ENCODE assay signal across 7 mouse cellular contexts in genomic region chr11:117156725-117157124, GRCm38 (mm10). TPM values are rescaled to one million over a fixed set of nuclear protein-coding genes. Genes with fewer than 3 reads are reported as not detected.
DNase-seq lines count a peak whose midpoint lies in the region; ATAC-seq and TF ChIP-seq lines count a peak whose summit lies in the region.

No protein-coding gene starts in this region.

- H3K36me3 ChIP-seq in forebrain, embryonic 13.5 days (ENCODE audit: poor library complexity, severe bottlenecking) = peaks cover 74% of the 10 kb centered on the region
- H3K36me3 ChIP-seq in stomach, postnatal 0 days (ENCODE audit: control insufficient read depth, insufficient read depth, low read length) = peaks cover 31% of the 10 kb centered on the region

- peaks cover 26% of the 10 kb centered on the region for H3K4me1 ChIP-seq in forebrain, embryonic 13.5 days
- no peaks in the 10 kb centered on the region for H3K4me1 ChIP-seq in stomach, postnatal 0 days (replicated peaks; ENCODE audit: control insufficient read depth, insufficient read depth)

- H3K27me3 ChIP-seq in forebrain, embryonic 13.5 days = no peaks in the 10 kb centered on the region
- H3K27me3 ChIP-seq in stomach, postnatal 0 days (ENCODE audit: control insufficient read depth, insufficient read depth, low read length) = no peaks in the 10 kb centered on the region

- 6% methylated on average over 15 of the region's 15 CpGs for WGBS in forebrain, embryonic 13.5 days
- 38% methylated on average over 15 of the region's 15 CpGs for WGBS in stomach, postnatal 0 days

- peak; percentile 54 for DNase-seq in right cerebral cortex, postnatal 25 days
- DNase-seq in right cerebral cortex, postnatal 10 days (ENCODE audit: low spot score in 2 of 2) = no peak
- peak; percentile 61 to 67 for DNase-seq in kidney, postnatal 25 days
- peak; percentile 68 for DNase-seq in stomach, postnatal 0 days (ENCODE audit: low spot score)
- DNase-seq in gastrocnemius, adult 18-20 months (ENCODE audit: low spot score) = no peak
- DNase-seq in heart, postnatal 4 days = no peak

- no peak overlapping the region for H3K9ac ChIP-seq in forebrain, embryonic 13.5 days
- H3K9ac ChIP-seq in stomach, postnatal 0 days (ENCODE audit: low read length) = no peak overlapping the region

- no peak for TF ChIP-seq EP300 in stomach, postnatal 0 days (optimal IDR thresholded peaks at IDR 0.05)

- no peaks in the 10 kb centered on the region for H3K9me3 ChIP-seq in forebrain, embryonic 13.5 days (replicated peaks)
- no peaks in the 10 kb centered on the region for H3K9me3 ChIP-seq in stomach, postnatal 0 days (ENCODE audit: control insufficient read depth, low read length)

- peak; percentile 60 for ATAC-seq in forebrain, embryonic 13.5 days
- ATAC-seq in stomach, postnatal 0 days (ENCODE audit: low FRiP score, low TSS enrichment) = peak; percentile 13; the same call in 1 of the 2 replicates

- H3K27ac ChIP-seq in forebrain, embryonic 13.5 days = no peak overlapping the region
- no peak overlapping the region for H3K27ac ChIP-seq in stomach, postnatal 0 days (replicated peaks)

- TF ChIP-seq CTCF in stomach, postnatal 0 days (IDR thresholded peaks at IDR 0.05; ENCODE audit: low read depth) = no peak

- no peak overlapping the region for H3K4me2 ChIP-seq in forebrain, embryonic 13.5 days
- no peak overlapping the region for H3K4me2 ChIP-seq in stomach, postnatal 0 days (replicated peaks; ENCODE audit: low read depth)

- no peak overlapping the region for H3K4me3 ChIP-seq in forebrain, embryonic 13.5 days
- H3K4me3 ChIP-seq in stomach, postnatal 0 days (ENCODE audit: low read depth, low read length) = no peak overlapping the region

RNA-seq across cellular contexts. Expression of gene Sec14l1, which starts 41.8 kb away (rescaled TPM):
- 60.3 and 62.1 TPM in 2 replicates for polyA plus RNA-seq in forebrain, embryonic 13.5 days (2015; fragmentation: Nextera tagmentation; extraction: Ambion mirVana)
- 28.4 and 30.5 TPM in 2 replicates for polyA plus RNA-seq in stomach, postnatal 0 days (2015; fragmentation: Nextera tagmentation; extraction: Ambion mirVana)
- total RNA-seq in gastrocnemius, adult 18-20 months (2021) = 10 to 100 TPM; 52.1 to 53.3 TPM
- 10 to 100 TPM; 78.4 to 81.7 TPM for total RNA-seq in heart, postnatal 4 days (2021)

RNA-seq across cellular contexts. Expression of gene Sept9, which starts 42.7 kb away (rescaled TPM):
- 142 and 148 TPM in 2 replicates for polyA plus RNA-seq in forebrain, embryonic 13.5 days (2015; fragmentation: Nextera tagmentation; extraction: Ambion mirVana)
- polyA plus RNA-seq in stomach, postnatal 0 days (2015; fragmentation: Nextera tagmentation; extraction: Ambion mirVana) = 42.9 and 46.2 TPM in 2 replicates
- total RNA-seq in gastrocnemius, adult 18-20 months (2021) = 10 to 100 TPM in 1 of 2 experiments, 1 to 10 TPM in 1; 8.0 to 16.1 TPM
- total RNA-seq in heart, postnatal 4 days (2021) = 10 to 100 TPM; 76.7 to 77.4 TPM

Comparison
In these comparisons a context has a peak if more than half of its experiments do, and no peak if none do; other contexts are left out.
1. DNase-seq: peak in right cerebral cortex, postnatal 25 days (single experiment), kidney, postnatal 25 days (2 of 2) and stomach, postnatal 0 days (single experiment); none in right cerebral cortex, postnatal 10 days (0 of 2), gastrocnemius, adult 18-20 months (single experiment) and heart, postnatal 4 days (single experiment).
2. RNA of gene Sept9, which starts 42.7 kb away (total RNA-seq): 76.7 to 77.4 TPM in heart, postnatal 4 days; 8.0 to 16.1 TPM in gastrocnemius, adult 18-20 months; every median in the first group is over 4 times any median in the second.